Mouse (Mus musculus): ENCODE data around the gene Gpr135. TPM values are rescaled to one million over a fixed set of nuclear protein-coding genes. Genes with fewer than 3 reads are reported as not detected.

Gpr135 gene
- polyA plus RNA-seq, 1 experiment from 2014 or later, result 0.41 TPM

Other genes with a start within 250 kb of the Gpr135 start
- gene Daam1, start 240.0 kb downstream of the Gpr135 start, polyA plus RNA-seq (2016; fragmentation: Nextera tagmentation; extraction: Ambion mirVana), result 11.5 and 20.1 TPM in 2 replicates
- 13.6 and 15.1 TPM in 2 replicates for gene L3hypdh, start 14.3 kb upstream of the Gpr135 start, polyA plus RNA-seq (2016; fragmentation: Nextera tagmentation; extraction: Ambion mirVana)
- gene Jkamp, start 14.5 kb upstream of the Gpr135 start, polyA plus RNA-seq (2016; fragmentation: Nextera tagmentation; extraction: Ambion mirVana), result 65.2 and 70.7 TPM in 2 replicates
- not detected in 2 replicates for gene Ccdc175, start 113.9 kb upstream of the Gpr135 start, polyA plus RNA-seq (2016; fragmentation: Nextera tagmentation; extraction: Ambion mirVana)